Mouse (Mus musculus): ENCODE measurements around the gene Mfsd14a. TPM values are rescaled to one million over a fixed set of nuclear protein-coding genes. Genes with fewer than 3 reads are reported as not detected.

Gene Mfsd14a
- total RNA-seq, 1 experiment = 117 TPM

GRCm38 (mm10) chr3:116620636-116621370 is 41.7 kb downstream of the Mfsd14a start:
- Histone ChIP-seq H3K9me3 (ENCODE audit: control insufficient read depth, insufficient read depth, low read depth, low read length) (no peaks in the 10 kb centered on the region; the same call in 1 of the 2 replicates), H3K4me3 (ENCODE audit: insufficient read depth in 1 of 2, low read depth in 1 of 2, low read length in 2 of 2, poor library complexity in 1 of 2, severe bottlenecking in 1 of 2) (no peak overlapping the region), H3K27ac (ENCODE audit: insufficient read depth, low read depth, low read length, poor library complexity, severe bottlenecking) (no peak overlapping the region; the same call in 1 of the 2 replicates), H3K9ac (ENCODE audit: insufficient read depth, low read depth, low read length, poor library complexity, severe bottlenecking) (peak overlapping the region; percentile 30; the same call in 1 of the 2 replicates), H3K36me3 (ENCODE audit: control insufficient read depth, insufficient read depth, low read length, poor library complexity, severe bottlenecking) (peaks cover 7% of the 10 kb centered on the region), H3K4me1 (ENCODE audit: control insufficient read depth in 2 of 2, insufficient read depth in 2 of 2, low read length in 2 of 2, poor library complexity in 1 of 2) (peaks cover 0 to 12% of the 10 kb centered on the region in 2 experiments; a peak in 1 of 4 replicates)
- no peak for DNase-seq (ENCODE audit: low read depth, low spot score)
- TF ChIP-seq MAFK (IDR thresholded peaks at IDR 0.05; ENCODE audit: insufficient read depth, low read depth, low read length) (peak; percentile 59), HCFC1 (IDR thresholded peaks at IDR 0.05; ENCODE audit: borderline replicate concordance, insufficient read depth, low read length) (no peak), CHD2 (IDR thresholded peaks at IDR 0.05; ENCODE audit: low read depth, low read length) (no peak)
- in situ Hi-C loops (cut with MboI; ENCODE audit: low sequenced_read_pairs in 2 of 2, unreplicated experiment in 2 of 2) = no loop called here

GRCm38 (mm10) chr3:116618855-116619254 is 43.6 kb downstream of the Mfsd14a start:
- no peak for TF ChIP-seq ZC3H11A (IDR thresholded peaks at IDR 0.05; ENCODE audit: borderline replicate concordance, low read depth, low read length)
- TF ChIP-seq CHD2 (IDR thresholded peaks at IDR 0.05; ENCODE audit: low read depth, low read length) = no peak
- TF ChIP-seq ZNF384 (IDR thresholded peaks at IDR 0.05; ENCODE audit: low read depth, low read length) = no peak
- TF ChIP-seq HCFC1 (IDR thresholded peaks at IDR 0.05; ENCODE audit: borderline replicate concordance, insufficient read depth, low read length) = no peak
- TF ChIP-seq MAFK (IDR thresholded peaks at IDR 0.05; ENCODE audit: insufficient read depth, low read depth, low read length) = no peak
- peaks cover 0 to 12% of the 10 kb centered on the region in 2 experiments; a peak in 1 of 4 replicates for H3K4me1 ChIP-seq (ENCODE audit: control insufficient read depth in 2 of 2, insufficient read depth in 2 of 2, low read length in 2 of 2, poor library complexity in 1 of 2)
- no peak overlapping the region for H3K9ac ChIP-seq (ENCODE audit: insufficient read depth, low read depth, low read length, poor library complexity, severe bottlenecking)
- H3K27ac ChIP-seq (ENCODE audit: insufficient read depth, low read depth, low read length, poor library complexity, severe bottlenecking) = no peak overlapping the region
- H3K4me3 ChIP-seq (ENCODE audit: insufficient read depth in 1 of 2, low read depth in 1 of 2, low read length in 2 of 2, poor library complexity in 1 of 2, severe bottlenecking in 1 of 2) = no peak overlapping the region
- no peak for DNase-seq (ENCODE audit: low read depth, low spot score)
- peaks cover 14% of the 10 kb centered on the region for H3K36me3 ChIP-seq (ENCODE audit: control insufficient read depth, insufficient read depth, low read length, poor library complexity, severe bottlenecking)
- no peaks in the 10 kb centered on the region; the same call in 1 of the 2 replicates for H3K9me3 ChIP-seq (ENCODE audit: control insufficient read depth, insufficient read depth, low read depth, low read length)
- in situ Hi-C loops (cut with MboI; ENCODE audit: low sequenced_read_pairs in 2 of 2, unreplicated experiment in 2 of 2) = no loop called here

DNA sequence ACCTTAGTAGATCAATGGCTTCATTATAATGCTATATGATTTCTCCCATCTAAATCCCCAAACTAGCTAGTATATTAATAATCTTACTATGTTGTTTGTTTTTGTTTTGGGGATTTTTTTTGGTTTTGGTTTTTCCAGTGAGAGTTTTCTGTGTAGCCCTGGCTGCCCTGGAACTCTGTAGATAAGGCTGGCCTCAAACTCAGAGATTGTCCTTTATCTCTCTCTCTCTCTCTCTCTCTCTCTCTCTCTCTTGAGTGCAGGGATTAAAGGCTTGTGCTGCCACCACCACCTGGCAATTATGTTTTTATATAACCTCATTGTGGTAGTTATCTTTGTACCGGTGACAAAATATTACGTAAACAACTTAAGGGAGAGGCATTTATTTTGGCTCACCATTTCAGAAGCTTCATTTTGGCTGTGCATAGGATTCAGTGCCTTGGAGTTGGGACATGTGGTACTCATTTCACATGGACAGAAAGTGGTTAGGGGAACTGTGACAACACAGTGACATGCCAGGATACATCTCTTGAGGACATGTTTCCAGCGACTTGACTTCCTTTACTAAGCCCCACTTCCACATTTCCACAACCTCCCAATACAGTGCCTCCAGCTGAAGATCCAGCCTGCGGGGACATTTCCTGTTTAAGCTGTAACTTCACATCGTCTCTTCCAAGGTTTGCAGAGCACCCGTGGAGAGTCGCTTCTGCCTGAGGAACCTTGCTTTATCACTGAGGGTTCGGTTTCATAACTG is 47.0 kb downstream of the Mfsd14a start:
- no peak overlapping the region for H3K9ac ChIP-seq (ENCODE audit: insufficient read depth, low read depth, low read length, poor library complexity, severe bottlenecking)
- H3K36me3 ChIP-seq (ENCODE audit: control insufficient read depth, insufficient read depth, low read length, poor library complexity, severe bottlenecking) = peaks cover 15% of the 10 kb centered on the region
- in situ Hi-C loops (cut with MboI; ENCODE audit: low sequenced_read_pairs in 2 of 2, unreplicated experiment in 2 of 2) = no loop called here
- DNase-seq (ENCODE audit: low read depth, low spot score) = no peak
- H3K9me3 ChIP-seq (ENCODE audit: control insufficient read depth, insufficient read depth, low read depth, low read length) = no peaks in the 10 kb centered on the region; the same call in 1 of the 2 replicates
- peaks cover 0 to 3% of the 10 kb centered on the region in 2 experiments; a peak in 1 of 4 replicates for H3K4me1 ChIP-seq (ENCODE audit: control insufficient read depth in 2 of 2, insufficient read depth in 2 of 2, low read length in 2 of 2, poor library complexity in 1 of 2)
- TF ChIP-seq MAFK (IDR thresholded peaks at IDR 0.05; ENCODE audit: insufficient read depth, low read depth, low read length) = no peak
- no peak for TF ChIP-seq HCFC1 (IDR thresholded peaks at IDR 0.05; ENCODE audit: borderline replicate concordance, insufficient read depth, low read length)
- no peak for TF ChIP-seq ZC3H11A (IDR thresholded peaks at IDR 0.05; ENCODE audit: borderline replicate concordance, low read depth, low read length)
- TF ChIP-seq ZNF384 (IDR thresholded peaks at IDR 0.05; ENCODE audit: low read depth, low read length) = no peak
- no peak for TF ChIP-seq CHD2 (IDR thresholded peaks at IDR 0.05; ENCODE audit: low read depth, low read length)
- no peak overlapping the region for H3K4me3 ChIP-seq (ENCODE audit: insufficient read depth in 1 of 2, low read depth in 1 of 2, low read length in 2 of 2, poor library complexity in 1 of 2, severe bottlenecking in 1 of 2)
- no peak overlapping the region for H3K27ac ChIP-seq (ENCODE audit: insufficient read depth, low read depth, low read length, poor library complexity, severe bottlenecking)

DNA sequence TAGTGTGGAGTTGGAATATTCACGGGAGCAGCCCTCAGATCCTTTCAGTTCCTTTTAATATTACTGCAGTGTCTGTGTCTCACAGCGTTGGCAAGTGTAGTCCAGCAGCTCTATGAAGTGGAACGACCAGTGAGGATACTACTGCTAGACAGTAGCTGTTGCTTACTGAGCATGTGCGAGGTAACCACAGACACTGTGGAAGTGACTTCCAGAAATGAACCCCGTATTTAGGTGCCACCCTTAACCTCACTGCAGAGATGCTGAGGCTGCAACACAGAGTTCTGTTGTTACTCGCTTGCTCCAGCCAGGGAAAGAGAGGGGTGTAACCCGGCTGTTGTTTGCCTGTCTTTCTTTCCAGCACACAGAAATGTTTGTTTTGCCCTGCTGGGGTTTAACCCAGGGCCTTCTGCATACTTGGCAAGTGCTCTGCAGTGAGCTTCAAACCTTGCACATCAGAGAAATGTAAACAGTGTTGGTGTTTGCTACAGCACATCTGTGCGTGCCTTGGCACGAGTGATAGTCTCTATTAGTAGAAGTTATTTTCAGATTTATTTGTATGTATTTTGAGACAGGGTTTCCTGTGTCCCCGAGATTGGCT is 48.1 kb downstream of the Mfsd14a start, which contains the start of gene Trmt13:
Gene Trmt13, minus strand, starts transcription at position 293 of the 598 bp plus-strand sequence.
- H3K9ac ChIP-seq (ENCODE audit: insufficient read depth, low read depth, low read length, poor library complexity, severe bottlenecking) = no peak within 1 kb of the TSS
- TF ChIP-seq CHD2 (IDR thresholded peaks at IDR 0.05; ENCODE audit: low read depth, low read length) = no peak
- TF ChIP-seq MAFK (IDR thresholded peaks at IDR 0.05; ENCODE audit: insufficient read depth, low read depth, low read length) = no peak
- no peak for TF ChIP-seq HCFC1 (IDR thresholded peaks at IDR 0.05; ENCODE audit: borderline replicate concordance, insufficient read depth, low read length)
- TF ChIP-seq ZNF384 (IDR thresholded peaks at IDR 0.05; ENCODE audit: low read depth, low read length) = no peak
- TF ChIP-seq ZC3H11A (IDR thresholded peaks at IDR 0.05; ENCODE audit: borderline replicate concordance, low read depth, low read length) = no peak
- H3K9me3 ChIP-seq (ENCODE audit: control insufficient read depth, insufficient read depth, low read depth, low read length) = no peaks in the 10 kb centered on the region; the same call in 1 of the 2 replicates
- no peak for DNase-seq (ENCODE audit: low read depth, low spot score)
- no peak within 1 kb of the TSS for H3K4me3 ChIP-seq (ENCODE audit: insufficient read depth in 1 of 2, low read depth in 1 of 2, low read length in 2 of 2, poor library complexity in 1 of 2, severe bottlenecking in 1 of 2)
- in situ Hi-C loops (cut with MboI; ENCODE audit: low sequenced_read_pairs in 2 of 2, unreplicated experiment in 2 of 2) = no loop called here
- H3K27ac ChIP-seq (ENCODE audit: insufficient read depth, low read depth, low read length, poor library complexity, severe bottlenecking) = no peak within 1 kb of the TSS
- H3K36me3 ChIP-seq (ENCODE audit: control insufficient read depth, insufficient read depth, low read length, poor library complexity, severe bottlenecking) = peaks cover 15% of the 10 kb centered on the region
- no peaks in the 10 kb centered on the region for H3K4me1 ChIP-seq (ENCODE audit: control insufficient read depth in 2 of 2, insufficient read depth in 2 of 2, low read length in 2 of 2, poor library complexity in 1 of 2)
